Mouse (Mus musculus) forebrain, embryonic 11.5 days (tissue): ENCODE measurements around the gene Ss18l1. TPM values are rescaled to one million over a fixed set of nuclear protein-coding genes. Genes with fewer than 3 reads are reported as not detected.
A peak's percentile ranks its signal among the peaks of the same experiment; 100 is the strongest.

ENCODE experiments used
- ATAC-seq: fragments of 200-750 bp; cut with Nextera tagmentation; replicated peaks from 2 replicates; pipeline ENCODE4 v1.8.0; 2017; ENCODE audit warnings: moderate TSS enrichment; ENCODE audit not compliant: low FRiP score
- DNase-seq: peaks from one replicate; pipeline ENCODE4 v3.0.0-alpha.2; 2017; ENCODE audit warnings: low spot score
- H3K27ac ChIP-seq: fragments of 300-500 bp; sonication (generic); 2 replicates; pipeline ENCODE4 v1.5.1; 2014; ENCODE audit warnings: low read depth, low read length
- H3K27me3 ChIP-seq: fragments of 300-500 bp; sonication (generic); 2 replicates; pipeline ENCODE4 v1.6.1; 2014; ENCODE audit warnings: mild to moderate bottlenecking, low read length, mixed read lengths; ENCODE audit not compliant: control insufficient read depth, insufficient read depth
- H3K36me3 ChIP-seq: fragments of 300-500 bp; sonication (generic); 2 replicates; pipeline ENCODE4 v1.6.1; 2014; ENCODE audit warnings: mild to moderate bottlenecking, low read length, moderate library complexity, mixed read lengths; ENCODE audit not compliant: control insufficient read depth, insufficient read depth
- H3K4me1 ChIP-seq: fragments of 300-500 bp; sonication (generic); replicated peaks from 2 replicates; pipeline ENCODE4 v1.6.1; 2014; ENCODE audit warnings: low read length, mixed read lengths; ENCODE audit not compliant: control insufficient read depth, insufficient read depth
- H3K4me2 ChIP-seq: fragments of 300-500 bp; sonication (generic); 2 replicates; pipeline ENCODE4 v1.6.1; 2014; ENCODE audit warnings: low read depth, mild to moderate bottlenecking, low read length, moderate library complexity, mixed read lengths; ENCODE audit not compliant: severe bottlenecking
- H3K4me3 ChIP-seq: fragments of 300-500 bp; sonication (generic); 2 replicates; pipeline ENCODE4 v1.5.1; 2014; ENCODE audit warnings: low read depth, low read length
- H3K9ac ChIP-seq: fragments of 300-500 bp; sonication (generic); 2 replicates; pipeline ENCODE4 v1.6.1; 2014; ENCODE audit warnings: low read length
- H3K9me3 ChIP-seq: fragments of 300-500 bp; sonication (generic); 2 replicates; pipeline ENCODE4 v1.6.1; 2016; ENCODE audit warnings: low read length, mixed read lengths; ENCODE audit not compliant: control insufficient read depth
- WGBS: fragments of 180-500 bp; shearing (Covaris S2); extraction: QIAGEN DNeasy Blood & Tissue Kit; methylation state at CpG from one replicate; pipeline ENCODE4 v1.1.7; 2014; 5-methylcytosine and 5-hydroxymethylcytosine counted together
- polyA plus RNA-seq: library from polyadenylated mRNA; unstranded; fragments of >200 nt; fragmentation: Nextera tagmentation; extraction: Ambion mirVana; gene quantifications from 2 replicates; pipeline ENCODE4 v1.2.1, GENCODE M21; 2014

Gene Ss18l1
- polyA plus RNA-seq, 1 experiment from 2014 or later = 17.8 TPM

GRCm38 (mm10) chr2:180025861-180026200, 16.5 kb upstream of the Ss18l1 start:
- peak overlapping the region; percentile 84 for H3K4me3 ChIP-seq
- peaks cover 15% of the 10 kb centered on the region; the same call in 1 of the 2 replicates for H3K27me3 ChIP-seq
- H3K9ac ChIP-seq = peak overlapping the region; percentile 90
- H3K4me1 ChIP-seq = peaks cover 19% of the 10 kb centered on the region
- whole genome bisulfite sequencing = 7% methylated on average over 6 of the region's 6 CpGs
- H3K4me2 ChIP-seq = peak overlapping the region; percentile 92
- ATAC-seq (no peak), DNase-seq (no peak)
- H3K9me3 ChIP-seq = no peaks in the 10 kb centered on the region
- H3K36me3 ChIP-seq = peaks cover 11% of the 10 kb centered on the region
- peak overlapping the region; percentile 87; the same call in 1 of the 2 replicates for H3K27ac ChIP-seq

- H3K4me2 ChIP-seq = 0 out of 2 replicates have a peak overlapping the region, but pooled peaks have one; percentile 92
- H3K4me1 ChIP-seq = peaks cover 19% of the 10 kb centered on the region
- DNase-seq = no peak
- H3K4me3 ChIP-seq = peak overlapping the region; percentile 84
- peaks cover 5% of the 10 kb centered on the region; the same call in 1 of the 2 replicates for H3K27me3 ChIP-seq
- H3K27ac ChIP-seq = no peak overlapping the region
- WGBS = 84% methylated on average over 9 of the region's 9 CpGs
- H3K9ac ChIP-seq = peak overlapping the region; percentile 90; the same call in 1 of the 2 replicates
- H3K36me3 ChIP-seq = peaks cover 16% of the 10 kb centered on the region
- H3K9me3 ChIP-seq = no peaks in the 10 kb centered on the region
- ATAC-seq = no peak
These were observed 14.5 kb upstream of the Ss18l1 start for GRCm38 (mm10) chr2:180027768-180028167.

GRCm38 (mm10) chr2:180031270-180031669, 11.0 kb upstream of the Ss18l1 start:
- DNase-seq = no peak

GRCm38 (mm10) chr2:180032925-180033324, 9.4 kb upstream of the Ss18l1 start:
- Histone ChIP-seq H3K4me3 (no peak overlapping the region), H3K4me1 (peaks cover 1% of the 10 kb centered on the region), H3K36me3 (peaks cover 46% of the 10 kb centered on the region), H3K9ac (no peak overlapping the region), H3K27me3 (no peaks in the 10 kb centered on the region), H3K9me3 (no peaks in the 10 kb centered on the region), H3K27ac (no peak overlapping the region), H3K4me2 (no peak overlapping the region)
- WGBS = 93% methylated on average over 3 of the region's 3 CpGs
- ATAC-seq (no peak), DNase-seq (no peak)

More at GRCm38 (mm10) chr2:180031270-180031669, 11.0 kb upstream of the Ss18l1 start:
- peaks cover 16% of the 10 kb centered on the region for H3K4me1 ChIP-seq
- H3K36me3 ChIP-seq = peaks cover 40% of the 10 kb centered on the region
- no peak overlapping the region for H3K4me2 ChIP-seq
- no peaks in the 10 kb centered on the region for H3K27me3 ChIP-seq
- no peak overlapping the region for H3K27ac ChIP-seq
- no peak overlapping the region for H3K9ac ChIP-seq
- H3K9me3 ChIP-seq = no peaks in the 10 kb centered on the region
- WGBS = 93% methylated on average over 6 of the region's 6 CpGs
- H3K4me3 ChIP-seq = no peak overlapping the region
- no peak for ATAC-seq

GRCm38 (mm10) chr2:180033956-180034355, 8.4 kb upstream of the Ss18l1 start:
- H3K9me3 ChIP-seq = no peaks in the 10 kb centered on the region
- no peaks in the 10 kb centered on the region for H3K27me3 ChIP-seq
- H3K36me3 ChIP-seq = peaks cover 49% of the 10 kb centered on the region
- H3K27ac ChIP-seq = no peak overlapping the region
- no peak for ATAC-seq
- H3K4me2 ChIP-seq = no peak overlapping the region
- H3K9ac ChIP-seq = no peak overlapping the region
- no peak overlapping the region for H3K4me3 ChIP-seq
- no peaks in the 10 kb centered on the region for H3K4me1 ChIP-seq
- 70% methylated on average over 3 of the region's 3 CpGs for WGBS
- no peak for DNase-seq

GRCm38 (mm10) chr2:180034753-180035152, 7.6 kb upstream of the Ss18l1 start:
- no peaks in the 10 kb centered on the region for H3K9me3 ChIP-seq
- H3K27me3 ChIP-seq = no peaks in the 10 kb centered on the region
- ATAC-seq = no peak
- WGBS = 73% methylated on average over 5 of the region's 5 CpGs
- H3K4me1 ChIP-seq = no peaks in the 10 kb centered on the region
- H3K27ac ChIP-seq = no peak overlapping the region
- DNase-seq = no peak
- H3K4me3 ChIP-seq = no peak overlapping the region
- H3K36me3 ChIP-seq = peaks cover 45% of the 10 kb centered on the region
- H3K9ac ChIP-seq = no peak overlapping the region
- H3K4me2 ChIP-seq = no peak overlapping the region

- H3K4me1 ChIP-seq = peaks cover 4% of the 10 kb centered on the region; the same call in 1 of the 2 replicates
- peak overlapping the region; percentile 7; the same call in 1 of the 2 replicates for H3K9ac ChIP-seq
- peaks cover 22% of the 10 kb centered on the region for H3K36me3 ChIP-seq
- H3K27ac ChIP-seq = no peak overlapping the region
- no peak overlapping the region for H3K4me3 ChIP-seq
- DNase-seq (no peak), ATAC-seq (no peak)
- H3K9me3 ChIP-seq = no peaks in the 10 kb centered on the region
- 0 out of 2 replicates have a peak overlapping the region, but pooled peaks have one; percentile 71 for H3K4me2 ChIP-seq
- H3K27me3 ChIP-seq = no peaks in the 10 kb centered on the region
- WGBS = 68% methylated on average over 6 of the region's 6 CpGs
These were observed 1.9 kb upstream of the Ss18l1 start for GRCm38 (mm10) chr2:180040406-180040805.

GRCm38 (mm10) chr2:180041577-180042255, 593 bp upstream of the Ss18l1 start:
- Histone ChIP-seq H3K27ac (peak overlapping the region; percentile 84), H3K36me3 (peaks cover 15% of the 10 kb centered on the region), H3K27me3 (no peaks in the 10 kb centered on the region), H3K9ac (peak overlapping the region; percentile 89), H3K4me3 (peak overlapping the region; percentile 98), H3K4me2 (peak overlapping the region; percentile 71), H3K9me3 (no peaks in the 10 kb centered on the region), H3K4me1 (peaks cover 4% of the 10 kb centered on the region; the same call in 1 of the 2 replicates)
- under 1% methylated on average over 65 of the region's 66 CpGs for WGBS
- ATAC-seq = peak; percentile 71
- peak; percentile 80 for DNase-seq
